Mouse (Mus musculus): ENCODE results near the gene Scn2b. TPM values are rescaled to one million over a fixed set of nuclear protein-coding genes. Genes with fewer than 3 reads are reported as not detected.

The Scn2b gene
- total RNA-seq, 2 experiments from 2014 or later, result 1.3 to 1.7 TPM

DNA sequence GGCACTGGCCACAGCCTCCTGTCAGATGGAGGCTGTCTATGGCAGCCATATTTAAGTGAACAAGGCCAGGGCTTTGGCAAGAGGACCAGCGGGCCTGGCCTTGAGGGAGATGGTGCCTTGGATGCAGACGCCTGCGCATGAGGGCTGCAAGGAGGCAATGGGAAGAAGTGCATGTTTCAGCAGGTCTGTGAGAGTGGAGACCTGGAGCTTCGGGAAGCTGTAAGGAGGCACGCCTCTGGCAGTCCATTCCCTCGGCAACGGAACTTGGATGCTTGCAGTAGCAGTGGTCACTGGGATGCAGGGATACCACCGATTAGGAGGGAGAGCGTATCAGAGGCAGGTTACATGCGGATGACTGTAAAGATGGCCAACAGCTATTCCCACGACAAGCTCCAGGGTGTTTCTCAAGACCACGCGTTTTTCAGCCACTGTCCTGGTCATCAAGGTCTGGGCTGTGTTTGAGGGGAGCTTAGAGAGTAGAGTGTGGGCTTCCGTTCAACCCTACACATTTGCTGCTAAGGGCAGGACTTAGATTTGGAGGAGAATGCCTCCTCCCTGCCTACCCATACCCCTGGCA, 2.5 kb downstream of the Scn2b start:
- DNase-seq, result no peak

DNA sequence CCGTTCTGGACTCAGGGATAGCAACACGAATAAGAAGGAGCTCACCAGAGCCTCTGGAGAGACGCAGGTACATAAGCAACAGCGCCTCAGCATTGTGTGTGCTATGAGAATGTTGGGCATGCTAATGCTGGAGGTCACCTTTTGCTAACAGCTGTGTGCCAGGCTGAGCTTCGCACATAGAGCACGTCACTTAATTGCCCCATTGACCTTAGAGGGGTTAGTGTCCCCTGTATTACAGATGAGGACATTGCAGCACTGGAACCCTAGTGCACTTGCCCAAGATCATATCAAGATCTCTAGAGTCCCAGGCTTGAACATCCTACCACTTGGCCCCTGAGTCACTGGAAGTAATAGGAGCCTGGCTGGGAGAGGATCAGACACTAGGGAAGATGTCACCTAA, 3.0 kb downstream of the Scn2b start:
- no peak for DNase-seq

GRCm38 (mm10) chr9:45121001-45121400, 3.4 kb downstream of the Scn2b start:
- DNase-seq, result no peak

DNA sequence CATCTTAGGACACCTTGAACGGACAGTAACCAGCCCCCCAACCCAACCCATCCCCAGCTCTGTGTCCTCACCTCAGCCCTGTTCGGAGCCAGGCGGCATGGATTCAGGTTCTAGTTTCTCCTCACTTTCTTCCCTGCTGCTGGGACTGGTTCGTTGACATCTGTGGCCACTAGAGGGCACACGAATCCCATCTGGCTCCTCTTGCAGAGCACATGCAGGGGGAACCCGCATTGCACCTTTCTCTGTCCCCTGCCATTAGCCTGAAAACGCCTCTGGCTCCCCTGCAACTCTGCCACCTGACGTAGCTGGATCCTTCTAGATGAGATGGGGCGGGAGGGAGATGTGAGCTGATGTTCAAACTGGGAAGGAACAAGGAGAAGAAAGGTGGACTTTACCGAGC, 4.2 kb downstream of the Scn2b start:
- DNase-seq, result peak; percentile 71 to 84

DNA sequence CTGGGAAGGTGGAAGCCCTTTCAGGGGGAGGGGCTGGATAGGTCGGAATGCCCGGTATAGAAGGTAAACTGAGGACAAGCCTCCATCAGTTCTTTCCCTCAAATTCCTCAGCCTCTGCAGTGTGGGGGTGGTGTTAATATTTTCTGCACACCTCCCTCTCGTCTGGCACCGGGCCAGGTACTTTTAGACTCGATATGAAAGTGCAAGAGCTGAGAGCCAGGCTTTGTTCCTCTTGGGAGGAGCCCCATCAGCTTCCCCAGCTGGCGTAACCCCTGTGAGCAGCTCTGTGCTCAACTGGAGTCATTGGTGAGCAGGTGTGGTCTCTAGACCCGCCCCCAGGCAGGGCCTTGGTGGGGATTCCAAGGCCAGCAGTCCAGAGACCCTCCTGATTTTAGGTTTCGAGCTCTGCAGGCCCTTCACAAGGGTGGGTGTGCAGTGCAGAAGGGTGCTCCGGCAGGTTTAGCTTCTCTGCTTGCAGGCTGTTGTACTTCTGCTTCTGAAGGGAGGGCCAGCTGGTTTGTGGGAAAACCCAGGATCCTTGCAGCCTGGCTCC, 4.7 kb downstream of the Scn2b start:
- DNase-seq, result peak; percentile 57 to 66

GRCm38 (mm10) chr9:45125211-45125610, 7.6 kb downstream of the Scn2b start:
- DNase-seq, result no peak

- DNase-seq, result no peak
Measured at GRCm38 (mm10) chr9:45126941-45127340, 9.4 kb downstream of the Scn2b start.

DNA sequence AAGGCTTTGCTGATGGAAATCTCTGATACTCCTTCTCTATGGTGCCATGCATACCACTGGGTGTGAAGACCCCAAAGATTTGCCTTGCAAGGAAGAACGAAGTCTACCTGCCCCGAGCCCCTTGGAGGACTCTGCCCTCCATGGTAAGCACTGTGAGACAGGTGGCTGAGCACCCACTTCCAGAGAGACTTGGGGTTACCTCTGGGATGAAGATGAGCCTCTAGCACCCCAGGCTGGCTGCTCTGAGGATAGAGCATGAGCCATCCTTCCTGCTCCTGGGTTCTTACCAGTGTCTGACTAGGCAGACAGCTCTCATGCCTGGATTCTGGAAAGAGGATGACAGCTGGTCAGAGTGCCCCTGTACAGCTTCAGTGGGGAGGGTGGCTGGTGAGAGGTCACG, 12.5 kb downstream of the Scn2b start:
- DNase-seq, result no peak

- peak; percentile 46 to 77 for DNase-seq
Measured at GRCm38 (mm10) chr9:45133484-45134310, 16.1 kb downstream of the Scn2b start.

- peak in 1 of 2 experiments; percentile 47 for DNase-seq
Measured at GRCm38 (mm10) chr9:45136442-45137169, 19.0 kb downstream of the Scn2b start.

DNA sequence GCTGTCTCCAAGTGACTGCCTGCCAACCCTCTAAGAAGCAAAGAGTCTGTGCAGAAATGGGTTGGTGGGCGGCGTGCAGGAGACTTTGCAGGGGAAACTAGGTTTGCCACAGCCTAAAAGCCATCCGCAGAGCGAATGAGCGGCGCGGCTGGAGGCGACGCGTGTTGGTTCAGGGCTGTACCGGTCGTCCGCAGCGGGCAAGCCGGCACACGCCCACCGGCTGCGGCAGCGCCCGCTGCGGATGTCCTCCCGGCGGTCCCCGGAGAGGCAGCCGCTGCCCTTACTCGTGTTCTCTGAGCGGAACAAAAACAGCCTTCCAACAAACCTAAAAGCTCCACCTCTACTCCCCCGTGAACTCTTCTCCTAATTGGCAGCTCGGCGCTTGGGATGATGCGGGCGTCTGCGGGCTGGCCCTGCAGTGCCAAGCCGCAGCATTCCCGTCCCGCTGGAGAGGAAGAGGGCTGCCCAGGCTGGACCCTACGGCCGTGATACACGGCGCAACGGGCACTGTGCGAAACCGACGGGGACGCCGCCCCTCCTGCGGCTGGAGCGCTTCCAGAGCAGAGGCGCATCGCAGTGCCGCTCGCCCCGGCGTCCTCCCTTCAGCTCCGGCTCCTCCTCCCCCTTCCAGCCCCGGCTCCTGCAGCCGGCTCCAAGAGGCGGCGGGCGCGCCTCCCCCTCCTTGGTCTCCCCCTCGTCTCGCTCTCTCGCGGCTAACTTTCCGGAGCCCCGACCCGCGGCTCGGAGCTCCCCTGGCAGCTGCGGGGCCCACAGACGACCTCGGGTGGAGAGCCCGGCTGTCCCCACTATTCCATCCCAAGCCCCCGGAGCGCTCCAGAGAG, 20.8 kb downstream of the Scn2b start, which contains the start of gene Scn4b:
TSS of gene Scn4b (plus strand) at position 205 of the 842 bp plus-strand sequence.
- peak; percentile 50 to 55 for DNase-seq

DNA sequence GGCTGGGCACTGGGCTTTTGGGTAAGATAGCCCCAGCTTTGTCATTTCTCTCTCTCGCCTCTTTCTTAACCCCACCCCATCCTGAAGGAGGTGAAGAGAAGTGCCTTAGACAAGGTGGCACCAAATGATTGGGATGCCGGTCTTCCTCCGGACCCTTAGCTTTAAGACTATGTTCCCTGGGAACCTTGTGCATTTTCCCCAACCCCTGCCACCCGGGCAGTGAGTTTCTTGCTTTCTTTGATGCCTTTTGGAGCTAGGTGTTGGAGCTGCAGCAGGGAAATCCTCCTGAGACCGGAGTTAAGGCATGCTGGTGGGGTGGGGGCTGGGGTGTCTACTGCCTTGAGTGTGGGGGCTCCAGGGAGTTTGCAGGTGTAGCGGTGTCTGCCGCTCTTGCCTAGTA, 21.5 kb downstream of the Scn2b start:
- no peak for DNase-seq

DNA sequence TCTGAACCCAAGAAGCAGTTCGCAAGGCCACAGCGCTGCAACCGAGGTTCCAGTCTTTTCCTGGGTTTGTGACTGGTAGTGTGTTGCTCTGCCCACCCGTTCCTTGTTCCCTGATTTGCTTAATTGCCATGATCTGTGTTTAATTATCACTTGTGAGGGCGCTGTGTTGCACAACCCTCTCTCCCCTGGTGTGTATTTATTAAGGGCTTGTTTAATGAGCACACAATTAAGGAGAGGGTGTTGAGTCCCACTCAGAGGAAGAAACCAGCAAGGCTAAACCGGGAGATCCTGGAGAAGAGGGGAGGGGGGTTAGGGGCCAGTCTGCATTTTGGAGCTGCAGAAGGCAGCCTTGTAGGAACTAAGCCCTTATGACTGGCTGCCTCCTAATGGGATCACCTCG, 23.4 kb downstream of the Scn2b start:
- DNase-seq, result no peak

DNA sequence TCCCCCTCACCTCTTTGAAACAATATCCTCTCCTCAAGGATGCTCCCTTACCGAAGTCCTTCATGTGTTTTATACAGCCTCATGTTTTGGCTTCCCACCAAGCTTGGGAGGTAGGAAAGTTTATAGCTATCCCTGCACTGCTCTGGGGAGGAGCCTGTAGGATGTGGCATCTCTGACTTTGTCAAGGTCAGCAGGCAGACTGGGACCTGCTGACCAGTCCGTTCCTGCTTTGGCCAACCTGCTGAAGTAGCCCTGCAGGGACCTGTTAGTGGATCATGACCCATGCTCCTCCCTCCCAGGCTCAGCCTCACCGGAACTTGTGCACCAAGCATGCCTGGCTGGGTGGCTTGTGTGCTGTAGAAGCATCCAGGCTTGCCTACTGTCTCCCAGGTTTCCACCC, 25.1 kb downstream of the Scn2b start:
- DNase-seq, result no peak

GRCm38 (mm10) chr9:45145533-45146266, 28.1 kb downstream of the Scn2b start:
- no peak for DNase-seq

- peak; percentile 43 to 88 for DNase-seq
Measured at GRCm38 (mm10) chr9:45146267-45146597, 28.6 kb downstream of the Scn2b start.

DNA sequence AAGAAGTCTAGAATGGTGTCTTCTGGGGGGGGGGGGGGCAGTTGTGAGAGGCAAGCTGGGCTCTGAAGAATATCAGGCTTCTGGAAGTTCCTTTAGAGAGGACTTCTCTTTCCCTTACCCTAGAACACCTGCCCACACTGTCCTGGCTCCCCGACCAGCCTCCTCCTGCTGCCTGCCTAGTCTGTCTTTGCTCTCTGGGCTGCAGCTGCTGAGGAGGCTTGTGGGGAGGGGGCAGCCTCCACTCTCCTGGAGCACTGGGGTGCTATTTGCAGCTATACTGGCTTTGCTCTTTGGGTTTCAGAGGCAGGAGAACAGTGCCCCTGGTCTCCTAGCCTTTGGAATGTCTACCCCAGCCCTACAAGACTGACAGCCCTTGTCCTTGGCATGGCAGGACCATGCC, 33.4 kb downstream of the Scn2b start:
- no peak for DNase-seq

- DNase-seq, result no peak
Measured at GRCm38 (mm10) chr9:45153361-45153760, 35.8 kb downstream of the Scn2b start.

- DNase-seq, result no peak
Measured at GRCm38 (mm10) chr9:45167903-45168302, 50.3 kb downstream of the Scn2b start.

- DNase-seq, result no peak
Measured at GRCm38 (mm10) chr9:45170150-45170549, 52.6 kb downstream of the Scn2b start.

GRCm38 (mm10) chr9:45171073-45171610, 53.6 kb downstream of the Scn2b start:
- no peak for DNase-seq

All from heart, adult 18-20 months (tissue).